Mouse (Mus musculus) testis, postnatal 14 days (tissue): ENCODE measurements at regions not wholly inside any gene's neighbourhood (a gene's known extent, or its start where the extent isn't known, plus 50 kb on each side); places are given as distances from the start of the nearest gene placed in this dataset.
"Not testable (repeated sequence)": the region's sequence is repeated elsewhere in the genome, so short reads cannot be mapped to it uniquely, and the experiment has no call there.

Experiments used
- DNase-seq: peaks from one replicate; pipeline ENCODE4 v3.0.0; 2021; ENCODE audit warnings: low spot score

- no peak for DNase-seq
These were observed 147.5 kb upstream of the Sfswap start for GRCm38 (mm10) chr5:129353549-129353948.

- DNase-seq: no peak
These were observed 146.1 kb upstream of the Sfswap start for GRCm38 (mm10) chr5:129354877-129355276.

- no peak for DNase-seq
These were observed 139.5 kb upstream of the Sfswap start for GRCm38 (mm10) chr5:129361527-129361926.

GRCm38 (mm10) chr5:129363189-129363588 lies 137.8 kb upstream of the Sfswap start:
- no peak for DNase-seq

- no peak for DNase-seq
These were observed 136.0 kb upstream of the Sfswap start for GRCm38 (mm10) chr5:129365026-129365425.

- no peak for DNase-seq
These were observed 133.8 kb upstream of the Sfswap start for GRCm38 (mm10) chr5:129367266-129367665.

GRCm38 (mm10) chr5:129380861-129381260 lies 120.2 kb upstream of the Sfswap start:
- DNase-seq: peak; percentile 43

GRCm38 (mm10) chr5:129384976-129385375 lies 116.0 kb upstream of the Sfswap start:
- DNase-seq: no peak

GRCm38 (mm10) chr5:129385965-129386643 lies 114.9 kb upstream of the Sfswap start:
- DNase-seq: not testable (repeated sequence)

GRCm38 (mm10) chr5:129386671-129387070 lies 114.3 kb upstream of the Sfswap start:
- not testable (repeated sequence) for DNase-seq

GRCm38 (mm10) chr5:129387301-129387700 lies 113.7 kb upstream of the Sfswap start:
- DNase-seq: no peak

- no peak for DNase-seq
These were observed 110.1 kb upstream of the Sfswap start for GRCm38 (mm10) chr5:129390921-129391371.

GRCm38 (mm10) chr5:129393150-129393549 lies 107.9 kb upstream of the Sfswap start:
- no peak for DNase-seq

- no peak for DNase-seq
These were observed 107.3 kb upstream of the Sfswap start for GRCm38 (mm10) chr5:129393606-129394255.

GRCm38 (mm10) chr5:129394416-129394815 lies 106.6 kb upstream of the Sfswap start:
- no peak for DNase-seq

- DNase-seq: no peak
These were observed 103.7 kb upstream of the Sfswap start for GRCm38 (mm10) chr5:129397311-129397710.

GRCm38 (mm10) chr5:129406259-129406658 lies 94.8 kb upstream of the Sfswap start:
- no peak for DNase-seq

- no peak for DNase-seq
These were observed 91.5 kb upstream of the Sfswap start for GRCm38 (mm10) chr5:129409440-129410004.

GRCm38 (mm10) chr5:129412161-129412560 lies 88.9 kb upstream of the Sfswap start:
- no peak for DNase-seq

GRCm38 (mm10) chr5:129414960-129415706 lies 85.9 kb upstream of the Sfswap start:
- DNase-seq: no peak

GRCm38 (mm10) chr5:129416425-129416824 lies 84.6 kb upstream of the Sfswap start:
- peak; percentile 12 for DNase-seq

GRCm38 (mm10) chr5:129417516-129417915 lies 83.5 kb upstream of the Sfswap start:
- no peak for DNase-seq

- no peak for DNase-seq
These were observed 80.0 kb upstream of the Sfswap start for GRCm38 (mm10) chr5:129420981-129421380.
